Mouse (Mus musculus) spleen, adult 2 months (tissue): ENCODE results near the gene Cisd3.

ENCODE experiments used
- CTCF ChIP-seq: fragments of 200-500 bp; IDR thresholded peaks from 2 replicates; pipeline ENCODE4 v1.5.1; 2011; ENCODE audit warnings: mild to moderate bottlenecking, inconsistent platforms; ENCODE audit not compliant: insufficient read depth, insufficient read length, insufficient replicate concordance; ENCODE audit errors: extremely low read depth
- POLR2A ChIP-seq: fragments of 200-500 bp; IDR thresholded peaks from 2 replicates; pipeline ENCODE4 v1.6.1; 2011; ENCODE audit warnings: low read depth, low read length, inconsistent platforms

- TF ChIP-seq POLR2A: no peak; the same call in 1 of the 2 replicates
- no peak for TF ChIP-seq CTCF
Observed at GRCm38 (mm10) chr11:97662207-97662892, 23.3 kb upstream of the Cisd3 start.
